Mouse (Mus musculus): ENCODE results near the gene Pax9. TPM values are rescaled to one million over a fixed set of nuclear protein-coding genes. Genes with fewer than 3 reads are reported as not detected.

Gene Pax9
- polyA plus RNA-seq, 1 experiment from 2014 or later = 0.06 TPM

GRCm38 (mm10) chr12:56689736-56690135 is 1.8 kb upstream of the Pax9 start:
- ATAC-seq (ENCODE audit: insufficient number of reproducible peaks, low FRiP score) = no peak
- peak overlapping the region; percentile 19; the same call in 1 of the 2 replicates for H3K4me2 ChIP-seq
- H3K9me3 ChIP-seq (replicated peaks) = no peaks in the 10 kb centered on the region
- H3K9ac ChIP-seq = no peak overlapping the region
- peaks cover 21% of the 10 kb centered on the region for H3K4me1 ChIP-seq (replicated peaks)
- no peak overlapping the region for H3K27ac ChIP-seq (ENCODE audit: poor library complexity, severe bottlenecking)
- under 1% methylated on average over 25 of the region's 25 CpGs for WGBS
- peaks cover 87% of the 10 kb centered on the region for H3K27me3 ChIP-seq (replicated peaks)
- 0 out of 2 replicates have a peak overlapping the region, but pooled peaks have one; percentile 15 for H3K4me3 ChIP-seq
- no peaks in the 10 kb centered on the region for H3K36me3 ChIP-seq

- no peak overlapping the region for H3K9ac ChIP-seq
- 2% methylated on average over 16 of the region's 16 CpGs for WGBS
Measured at GRCm38 (mm10) chr12:56690366-56690765, 1.2 kb upstream of the Pax9 start.

GRCm38 (mm10) chr12:56691001-56691400 is 566 bp upstream of the Pax9 start:
- Histone ChIP-seq H3K27ac (ENCODE audit: poor library complexity, severe bottlenecking) (no peak overlapping the region), H3K4me2 (peak overlapping the region; percentile 58), H3K4me1 (replicated peaks) (peaks cover 25% of the 10 kb centered on the region), H3K36me3 (no peaks in the 10 kb centered on the region), H3K27me3 (replicated peaks) (peaks cover 95% of the 10 kb centered on the region), H3K9me3 (replicated peaks) (no peaks in the 10 kb centered on the region), H3K9ac (no peak overlapping the region), H3K4me3 (peak overlapping the region; percentile 34; the same call in 1 of the 2 replicates)
- ATAC-seq (ENCODE audit: insufficient number of reproducible peaks, low FRiP score) = no peak
- WGBS = 3% methylated on average over 12 of the region's 12 CpGs

More at GRCm38 (mm10) chr12:56690366-56690765, 1.2 kb upstream of the Pax9 start:
- no peak for ATAC-seq (ENCODE audit: insufficient number of reproducible peaks, low FRiP score)
- no peak overlapping the region for H3K4me2 ChIP-seq
- H3K36me3 ChIP-seq = no peaks in the 10 kb centered on the region
- H3K4me3 ChIP-seq = no peak overlapping the region
- no peaks in the 10 kb centered on the region for H3K9me3 ChIP-seq (replicated peaks)
- peaks cover 93% of the 10 kb centered on the region for H3K27me3 ChIP-seq (replicated peaks)
- H3K4me1 ChIP-seq (replicated peaks) = peaks cover 21% of the 10 kb centered on the region
- no peak overlapping the region for H3K27ac ChIP-seq (ENCODE audit: poor library complexity, severe bottlenecking)

- Histone ChIP-seq H3K4me3 (peak overlapping the region; percentile 28), H3K9me3 (replicated peaks) (no peaks in the 10 kb centered on the region), H3K4me1 (replicated peaks) (peaks cover 40% of the 10 kb centered on the region), H3K27ac (ENCODE audit: poor library complexity, severe bottlenecking) (no peak overlapping the region), H3K27me3 (replicated peaks) (peaks cover 98% of the 10 kb centered on the region), H3K9ac (no peak overlapping the region), H3K4me2 (peak overlapping the region; percentile 49), H3K36me3 (no peaks in the 10 kb centered on the region)
- WGBS = 3% methylated on average over 19 of the region's 19 CpGs
- ATAC-seq (ENCODE audit: insufficient number of reproducible peaks, low FRiP score) = no peak
Measured at GRCm38 (mm10) chr12:56692536-56692935, 969 bp downstream of the Pax9 start.

GRCm38 (mm10) chr12:56693411-56694098 is 2.0 kb downstream of the Pax9 start:
- H3K27ac ChIP-seq (ENCODE audit: poor library complexity, severe bottlenecking) = no peak overlapping the region
- ATAC-seq (ENCODE audit: insufficient number of reproducible peaks, low FRiP score) = no peak
- H3K4me3 ChIP-seq = no peak overlapping the region
- H3K4me1 ChIP-seq (replicated peaks) = peaks cover 43% of the 10 kb centered on the region
- no peaks in the 10 kb centered on the region for H3K9me3 ChIP-seq (replicated peaks)
- peaks cover 97% of the 10 kb centered on the region for H3K27me3 ChIP-seq (replicated peaks)
- no peak overlapping the region for H3K9ac ChIP-seq
- H3K4me2 ChIP-seq = no peak overlapping the region
- WGBS = 7% methylated on average over 14 of the region's 14 CpGs
- no peaks in the 10 kb centered on the region for H3K36me3 ChIP-seq

- H3K27ac ChIP-seq (ENCODE audit: poor library complexity, severe bottlenecking) = no peak overlapping the region
- H3K4me3 ChIP-seq = no peak overlapping the region
- no peak overlapping the region for H3K4me2 ChIP-seq
- H3K9ac ChIP-seq = no peak overlapping the region
- no peaks in the 10 kb centered on the region for H3K9me3 ChIP-seq (replicated peaks)
- H3K4me1 ChIP-seq (replicated peaks) = peaks cover 43% of the 10 kb centered on the region
- peaks cover 94% of the 10 kb centered on the region for H3K27me3 ChIP-seq (replicated peaks)
- no peaks in the 10 kb centered on the region for H3K36me3 ChIP-seq
- no peak for ATAC-seq (ENCODE audit: insufficient number of reproducible peaks, low FRiP score)
- WGBS = 1% methylated on average over 14 of the region's 14 CpGs
Measured at GRCm38 (mm10) chr12:56694361-56694760, 2.8 kb downstream of the Pax9 start.

- peaks cover 39% of the 10 kb centered on the region for H3K4me1 ChIP-seq (replicated peaks)
- H3K27me3 ChIP-seq (replicated peaks) = peaks cover 94% of the 10 kb centered on the region
- no peaks in the 10 kb centered on the region for H3K36me3 ChIP-seq
- H3K9ac ChIP-seq = no peak overlapping the region
- no peak for ATAC-seq (ENCODE audit: insufficient number of reproducible peaks, low FRiP score)
- 3% methylated on average over 11 of the region's 11 CpGs for WGBS
- H3K27ac ChIP-seq (ENCODE audit: poor library complexity, severe bottlenecking) = no peak overlapping the region
- peak overlapping the region; percentile 81 for H3K4me2 ChIP-seq
- H3K9me3 ChIP-seq (replicated peaks) = no peaks in the 10 kb centered on the region
- peak overlapping the region; percentile 50 for H3K4me3 ChIP-seq
Measured at GRCm38 (mm10) chr12:56694936-56695335, 3.4 kb downstream of the Pax9 start.

GRCm38 (mm10) chr12:56695358-56696173 is 4.0 kb downstream of the Pax9 start:
- Histone ChIP-seq H3K9me3 (replicated peaks) (no peaks in the 10 kb centered on the region), H3K9ac (no peak overlapping the region), H3K36me3 (no peaks in the 10 kb centered on the region), H3K27me3 (replicated peaks) (peaks cover 94% of the 10 kb centered on the region), H3K4me1 (replicated peaks) (peaks cover 38% of the 10 kb centered on the region), H3K4me3 (peak overlapping the region; percentile 50), H3K27ac (ENCODE audit: poor library complexity, severe bottlenecking) (no peak overlapping the region), H3K4me2 (peak overlapping the region; percentile 81)
- WGBS = under 1% methylated on average over 40 of the region's 41 CpGs
- peak; percentile 87 for ATAC-seq (ENCODE audit: insufficient number of reproducible peaks, low FRiP score)

- Histone ChIP-seq H3K36me3 (no peaks in the 10 kb centered on the region), H3K4me3 (peak overlapping the region; percentile 50), H3K4me2 (peak overlapping the region; percentile 81), H3K27me3 (replicated peaks) (peaks cover 89% of the 10 kb centered on the region), H3K9me3 (replicated peaks) (no peaks in the 10 kb centered on the region), H3K27ac (ENCODE audit: poor library complexity, severe bottlenecking) (no peak overlapping the region), H3K4me1 (replicated peaks) (peaks cover 36% of the 10 kb centered on the region), H3K9ac (peak overlapping the region; percentile 20; the same call in 1 of the 2 replicates)
- no peak; the same call in 1 of the 2 replicates for ATAC-seq (ENCODE audit: insufficient number of reproducible peaks, low FRiP score)
- WGBS = under 1% methylated on average over 57 of the region's 57 CpGs
Measured at GRCm38 (mm10) chr12:56696174-56697010, 4.8 kb downstream of the Pax9 start.

- H3K4me1 ChIP-seq (replicated peaks) = peaks cover 32% of the 10 kb centered on the region
- peaks cover 85% of the 10 kb centered on the region for H3K27me3 ChIP-seq (replicated peaks)
- H3K27ac ChIP-seq (ENCODE audit: poor library complexity, severe bottlenecking) = no peak overlapping the region
- 0% methylated on average over 36 of the region's 36 CpGs for WGBS
- H3K9ac ChIP-seq = no peak overlapping the region
- H3K36me3 ChIP-seq = no peaks in the 10 kb centered on the region
- H3K4me3 ChIP-seq = peak overlapping the region; percentile 50
- no peak for ATAC-seq (ENCODE audit: insufficient number of reproducible peaks, low FRiP score)
- peak overlapping the region; percentile 81 for H3K4me2 ChIP-seq
- H3K9me3 ChIP-seq (replicated peaks) = no peaks in the 10 kb centered on the region
Measured at GRCm38 (mm10) chr12:56697011-56697740, 5.6 kb downstream of the Pax9 start.

Data from heart, embryonic 12.5 days (tissue).